Mouse (Mus musculus) megakaryocyte, adult 5-6 weeks (primary cell): ENCODE results near the gene Phf1. TPM values are rescaled to one million over a fixed set of nuclear protein-coding genes. Genes with fewer than 3 reads are reported as not detected.
"Not testable (repeated sequence)": the region's sequence is repeated elsewhere in the genome, so short reads cannot be mapped to it uniquely, and the experiment has no call there.

Source experiments
- ATAC-seq: 2 replicates; pipeline ENCODE4 v1.8.0; 2016; ENCODE audit warnings: mild to moderate bottlenecking, inconsistent platforms; ENCODE audit not compliant: poor library complexity, severe bottlenecking
- total RNA-seq, 2 experiments: library from RNA; stranded (forward) in 1 of 2; stranded (reverse) in 1 of 2; fragments of 153-499, 151-499 nt in 1 of 2; fragments of 221-1000, 200-1000 nt in 1 of 2; gene quantifications; 2 replicates each; pipeline versions ENCODE4 v1.2.3 to v1.2.4; 2015 to 2017

Gene Phf1
- total RNA-seq (2015) (11.6 and 11.7 TPM in 2 replicates), total RNA-seq (2017) (10.6 and 15.5 TPM in 2 replicates)

DNA sequence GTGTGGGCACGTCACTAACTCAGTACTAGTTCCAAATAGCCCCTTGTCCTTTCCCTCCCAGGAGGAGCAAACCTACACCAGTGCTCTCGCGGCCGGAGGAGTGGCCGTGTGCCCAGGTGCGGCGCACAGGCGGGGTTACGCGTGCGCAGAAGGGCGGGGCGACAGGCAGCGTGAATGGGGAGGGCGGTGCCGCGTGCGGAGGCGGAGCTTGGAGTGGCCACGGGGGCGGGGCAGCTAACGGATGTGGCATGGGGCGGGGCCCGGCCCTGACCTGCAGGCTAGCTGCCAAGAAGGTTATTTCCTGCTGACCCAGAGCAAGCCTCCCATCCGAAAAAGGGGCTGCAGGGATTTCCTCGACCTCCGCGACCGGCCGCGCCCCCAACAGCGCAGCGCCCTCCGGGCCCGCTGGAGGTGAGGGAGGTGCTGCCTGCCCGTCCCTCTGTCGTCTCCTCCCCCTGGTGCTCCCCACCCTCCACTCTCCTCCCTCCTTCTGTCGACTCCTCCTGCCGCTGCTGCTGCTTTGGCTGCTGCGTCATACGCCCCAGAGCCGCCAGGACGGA lies at the start of gene Phf1:
Gene Phf1, plus strand, starts transcription at position 214 of the 560 bp plus-strand sequence.
- ATAC-seq = peak; percentile 98

DNA sequence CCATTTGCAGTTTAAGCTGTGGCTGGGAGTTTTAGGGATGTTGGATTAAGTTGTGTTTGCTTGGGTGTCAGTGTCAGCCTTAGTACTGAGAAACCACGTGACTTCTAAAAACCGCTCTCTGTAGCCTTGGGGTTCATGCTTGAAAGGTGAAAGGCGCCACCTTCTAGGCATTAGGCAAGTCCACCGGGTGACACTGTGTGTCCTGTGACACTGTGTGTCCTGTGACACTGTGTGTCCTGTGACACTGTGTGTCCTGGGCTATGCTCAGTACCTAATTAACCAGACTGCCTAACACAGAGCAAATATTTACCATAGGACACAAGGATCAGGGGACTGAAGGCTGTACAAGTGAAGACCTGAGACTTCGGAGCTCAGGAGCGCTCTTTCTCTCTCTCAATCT lies 49.3 kb upstream of the Phf1 start:
- ATAC-seq = no peak

GRCm38 (mm10) chr17:26884995-26885926 lies 47.6 kb upstream of the Phf1 start:
- ATAC-seq = peak; percentile 87

GRCm38 (mm10) chr17:26886047-26886749 lies 46.7 kb upstream of the Phf1 start:
- ATAC-seq = peak; percentile 98

- no peak for ATAC-seq
Measured at GRCm38 (mm10) chr17:26887926-26888325, 44.9 kb upstream of the Phf1 start.

- ATAC-seq = no peak
Measured at GRCm38 (mm10) chr17:26892635-26893375, 40.0 kb upstream of the Phf1 start.

DNA sequence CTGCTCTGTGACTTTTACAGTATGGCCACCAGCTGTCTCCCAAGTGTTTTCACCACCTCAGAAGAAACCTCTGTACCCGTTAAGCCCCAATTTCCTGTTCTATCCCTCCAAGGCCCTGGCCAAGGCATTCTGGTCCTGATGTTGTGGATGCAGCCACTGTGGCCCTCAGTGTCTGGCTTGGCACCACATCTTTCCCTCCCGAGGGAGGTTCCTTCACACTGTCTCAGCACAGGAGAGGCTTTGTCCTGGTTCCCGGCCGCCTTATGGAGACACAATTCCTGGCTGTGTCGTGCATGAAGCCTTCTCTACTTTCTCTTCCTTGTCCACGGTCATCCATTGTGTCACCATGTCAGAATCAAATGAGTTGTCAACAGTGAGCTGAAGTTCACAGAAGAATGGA lies 39.4 kb upstream of the Phf1 start:
- no peak for ATAC-seq

DNA sequence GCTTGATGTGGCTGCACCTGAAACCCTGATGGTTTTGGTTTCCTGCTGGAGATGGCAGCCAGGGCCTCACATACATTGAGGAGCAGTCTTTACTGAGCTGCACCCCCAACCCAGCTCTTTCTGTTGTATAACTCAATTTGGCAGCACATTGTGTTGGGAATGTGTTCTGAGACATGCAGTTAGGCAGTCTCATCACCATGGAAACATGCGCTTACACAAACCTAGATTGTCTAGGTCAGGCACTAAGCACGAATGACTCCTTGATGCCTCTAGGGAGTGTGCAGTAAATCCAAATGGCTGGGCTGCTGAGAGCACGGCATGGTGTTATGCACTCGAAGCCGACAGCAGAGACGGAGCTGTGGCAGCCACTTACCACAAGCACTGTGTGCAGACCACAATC lies 38.5 kb upstream of the Phf1 start:
- ATAC-seq = no peak

DNA sequence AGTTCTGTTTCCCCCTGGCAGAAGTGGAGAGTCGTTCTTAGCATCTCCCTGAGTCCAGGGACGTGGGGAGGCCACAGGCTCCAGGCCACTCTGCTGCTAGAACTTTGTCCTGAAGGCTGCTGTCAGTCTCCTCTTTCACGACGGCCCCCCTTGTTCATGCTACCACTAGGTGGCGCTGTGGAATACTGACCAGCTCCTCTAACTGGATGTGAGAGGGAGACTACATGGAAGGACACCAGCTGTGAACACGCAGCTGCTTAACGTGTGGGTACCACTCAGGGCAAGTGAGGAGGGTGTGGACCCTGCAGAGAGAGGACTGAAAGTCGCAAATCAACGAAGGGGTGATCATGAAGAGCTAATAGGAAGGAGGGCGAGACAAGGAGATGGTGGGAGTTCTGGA lies 37.3 kb upstream of the Phf1 start:
- ATAC-seq = peak; percentile 64

GRCm38 (mm10) chr17:26900916-26901315 lies 31.9 kb upstream of the Phf1 start:
- ATAC-seq = no peak

DNA sequence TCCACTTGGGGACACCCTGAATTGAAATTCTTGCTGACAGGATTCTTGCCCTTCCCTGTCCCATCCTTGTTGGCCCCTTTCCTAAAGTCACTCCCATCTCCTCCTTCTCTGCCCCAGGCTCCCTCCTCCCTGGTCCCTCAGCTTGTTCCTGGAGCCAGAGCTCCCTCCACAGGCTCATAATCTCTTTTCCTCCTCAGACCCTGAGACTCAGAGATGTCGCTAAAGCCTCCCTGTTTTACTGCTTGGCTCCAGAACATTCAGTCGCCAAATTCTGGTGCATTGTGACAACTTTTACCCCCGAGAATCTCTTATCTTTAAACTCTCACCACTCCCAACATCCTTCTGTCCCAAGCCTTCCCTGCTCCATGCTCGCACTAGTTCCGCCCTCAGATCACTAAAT lies 28.5 kb upstream of the Phf1 start:
- ATAC-seq = no peak

DNA sequence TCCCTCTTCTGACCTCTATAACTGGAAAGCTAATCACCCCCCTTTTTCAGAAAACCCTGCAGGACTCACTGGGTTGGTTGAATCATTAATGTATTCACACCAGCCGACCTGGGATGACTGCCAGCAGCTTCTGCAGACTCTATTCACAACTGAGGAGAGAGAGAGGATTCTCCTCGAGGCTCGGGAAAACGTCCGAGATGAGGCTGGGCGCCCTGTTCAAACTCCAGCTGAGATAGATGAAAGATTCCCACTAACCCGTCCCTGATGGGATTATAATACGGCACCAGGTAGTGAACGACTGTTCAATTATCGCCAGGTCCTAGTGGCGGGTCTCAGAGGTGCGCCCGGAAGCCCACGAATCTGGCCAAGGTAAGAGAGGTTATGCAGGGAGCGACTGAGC lies 25.3 kb upstream of the Phf1 start:
- not testable (repeated sequence) for ATAC-seq

- ATAC-seq = no peak
Measured at GRCm38 (mm10) chr17:26915248-26915647, 17.6 kb upstream of the Phf1 start.

DNA sequence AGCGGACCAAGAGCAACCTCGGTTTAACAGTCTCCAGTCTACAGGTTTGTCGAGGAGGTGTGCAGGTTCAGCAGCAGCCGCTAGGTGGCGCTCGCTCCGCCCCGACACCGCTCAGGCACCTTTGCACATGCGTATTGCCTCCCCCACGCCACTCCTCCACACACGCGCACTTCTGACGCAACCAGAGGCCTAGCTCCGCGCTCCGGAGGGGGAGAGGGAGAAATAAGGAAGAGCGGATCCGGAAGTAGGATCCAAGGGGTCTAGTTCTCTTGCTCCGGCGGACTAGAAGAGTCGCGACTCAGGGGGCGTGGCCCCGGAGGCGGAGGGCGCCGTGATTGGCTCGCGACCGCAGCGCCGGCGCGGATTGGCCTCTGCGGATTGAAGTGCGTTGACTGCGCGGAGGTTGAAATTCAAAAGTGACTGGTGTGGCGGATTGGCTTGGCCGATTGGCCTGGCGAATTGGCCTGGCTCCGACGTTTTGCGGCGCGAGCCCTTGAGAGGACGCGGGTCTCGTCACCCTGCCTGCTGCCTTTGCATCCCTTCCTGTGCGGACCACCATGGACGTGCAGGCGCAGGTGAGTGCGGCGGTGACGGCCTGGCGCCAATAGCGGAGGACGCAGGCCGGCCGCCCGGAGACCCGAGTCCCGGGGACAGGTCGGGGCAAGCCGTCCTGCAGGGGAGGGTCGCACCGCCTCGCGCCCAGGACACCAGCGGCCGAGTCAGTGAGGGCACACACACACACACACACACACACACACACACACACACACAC lies 16.0 kb upstream of the Phf1 start, which contains the start of gene Kifc5b:
Gene Kifc5b, plus strand, starts transcription at position 381 of the 772 bp plus-strand sequence.
- peak; percentile 99 for ATAC-seq

DNA sequence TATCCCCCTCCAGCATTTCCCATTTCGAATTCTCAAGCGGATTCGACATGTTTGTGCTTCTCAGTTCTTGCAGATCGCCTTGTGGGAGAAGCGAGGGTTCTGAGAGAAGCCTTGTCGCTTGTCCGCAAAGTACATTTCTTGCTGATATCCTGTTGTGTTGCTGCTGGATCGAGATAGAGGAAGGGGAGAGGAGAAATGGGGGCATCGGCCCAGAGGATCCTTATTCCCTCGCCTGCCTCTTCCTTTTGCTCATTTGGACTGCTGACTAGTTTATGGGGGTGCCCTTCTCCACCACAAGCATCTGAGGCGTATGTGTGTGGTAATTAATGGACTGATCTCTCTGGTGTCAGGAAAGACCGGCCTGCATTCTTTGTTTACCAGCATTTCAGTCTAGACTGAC lies 15.3 kb upstream of the Phf1 start:
- not testable (repeated sequence) for ATAC-seq

GRCm38 (mm10) chr17:26918343-26918742 lies 14.5 kb upstream of the Phf1 start:
- no peak for ATAC-seq

DNA sequence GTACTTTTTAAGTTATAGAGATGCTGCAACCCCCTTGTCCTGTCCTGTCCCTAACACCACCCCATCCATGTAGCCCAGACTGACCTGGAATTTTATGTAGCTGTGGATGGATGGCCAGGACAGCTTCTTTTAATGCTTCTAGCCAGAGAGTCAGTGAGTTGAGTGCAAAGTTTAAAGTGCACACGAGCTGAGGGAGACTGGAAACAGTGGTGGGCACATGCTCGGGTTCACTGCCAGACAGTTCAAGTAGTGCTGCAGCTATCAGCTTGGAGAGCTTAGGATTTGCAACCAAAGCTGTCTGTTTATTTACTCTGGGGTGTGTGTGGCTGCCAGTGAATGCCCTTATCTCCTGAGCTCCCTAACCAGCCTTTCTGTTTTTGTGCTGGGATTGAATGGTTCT lies 13.3 kb upstream of the Phf1 start:
- not testable (repeated sequence) for ATAC-seq

DNA sequence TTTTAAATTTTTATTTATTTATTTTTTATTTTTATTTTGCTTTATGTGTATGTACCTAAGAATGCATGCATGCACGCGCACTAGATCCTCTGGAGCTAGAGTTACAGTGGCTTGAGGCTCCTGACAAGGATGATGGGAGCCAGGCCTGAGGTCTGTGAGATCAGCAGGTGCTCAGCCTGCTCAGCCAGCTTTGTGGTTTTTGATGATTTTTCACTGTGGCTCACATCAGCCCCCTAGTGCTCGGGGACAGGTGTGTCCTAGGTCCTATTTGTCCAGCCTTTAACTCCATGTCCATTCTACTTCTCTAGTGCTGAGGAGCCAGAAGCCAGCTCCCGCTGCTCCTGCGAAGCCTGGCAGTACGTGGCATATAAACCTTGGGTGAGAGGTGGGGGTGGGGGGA lies 10.5 kb upstream of the Phf1 start:
- not testable (repeated sequence) for ATAC-seq

DNA sequence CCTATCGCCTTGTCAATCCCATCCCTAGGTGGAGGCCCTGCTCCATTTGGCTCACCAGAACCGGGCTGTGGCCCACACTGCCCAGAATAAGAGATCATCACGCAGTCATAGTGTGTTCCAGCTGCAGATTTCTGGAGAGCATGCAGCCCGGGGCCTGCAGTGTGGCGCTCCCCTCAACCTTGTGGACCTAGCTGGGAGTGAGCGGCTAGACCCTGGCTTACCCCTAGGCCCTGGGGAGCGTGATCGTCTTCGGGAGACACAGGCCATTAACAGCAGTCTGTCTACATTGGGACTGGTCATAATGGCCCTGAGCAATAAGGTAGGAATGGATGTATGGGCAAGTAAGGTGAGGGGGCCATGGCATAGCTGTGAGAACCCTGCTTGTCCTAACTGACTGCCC lies 7.4 kb upstream of the Phf1 start:
- ATAC-seq = not testable (repeated sequence)

DNA sequence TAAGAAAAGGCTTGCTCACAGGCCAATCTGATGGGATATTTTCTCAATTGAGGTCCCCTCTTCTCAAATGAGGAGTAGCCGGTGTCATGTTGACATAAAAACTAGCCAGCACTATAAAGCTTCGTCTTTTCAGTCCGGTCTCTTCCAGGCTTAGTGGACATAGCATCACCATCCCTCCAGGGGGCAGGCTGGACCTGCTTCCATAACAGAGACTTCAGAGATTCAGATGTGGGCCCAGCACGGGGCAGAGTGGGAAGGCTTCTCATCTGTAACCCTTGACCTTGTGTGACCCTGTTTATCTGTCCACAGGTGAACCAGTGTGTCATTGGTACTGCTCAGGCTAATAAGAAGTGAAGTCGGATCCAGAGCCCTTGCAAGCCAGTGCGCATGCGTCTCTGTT lies 1.1 kb upstream of the Phf1 start:
- ATAC-seq = peak; percentile 36
